Mouse (Mus musculus): ENCODE measurements around the gene Nt5e. TPM values are rescaled to one million over a fixed set of nuclear protein-coding genes. Genes with fewer than 3 reads are reported as not detected.
"Not testable (repeated sequence)": the region's sequence is repeated elsewhere in the genome, so short reads cannot be mapped to it uniquely, and the experiment has no call there.

The Nt5e gene
- polyA plus RNA-seq (2015; fragmentation: Nextera tagmentation; extraction: Ambion mirVana), result 3.4 and 3.6 TPM in 2 replicates

DNA sequence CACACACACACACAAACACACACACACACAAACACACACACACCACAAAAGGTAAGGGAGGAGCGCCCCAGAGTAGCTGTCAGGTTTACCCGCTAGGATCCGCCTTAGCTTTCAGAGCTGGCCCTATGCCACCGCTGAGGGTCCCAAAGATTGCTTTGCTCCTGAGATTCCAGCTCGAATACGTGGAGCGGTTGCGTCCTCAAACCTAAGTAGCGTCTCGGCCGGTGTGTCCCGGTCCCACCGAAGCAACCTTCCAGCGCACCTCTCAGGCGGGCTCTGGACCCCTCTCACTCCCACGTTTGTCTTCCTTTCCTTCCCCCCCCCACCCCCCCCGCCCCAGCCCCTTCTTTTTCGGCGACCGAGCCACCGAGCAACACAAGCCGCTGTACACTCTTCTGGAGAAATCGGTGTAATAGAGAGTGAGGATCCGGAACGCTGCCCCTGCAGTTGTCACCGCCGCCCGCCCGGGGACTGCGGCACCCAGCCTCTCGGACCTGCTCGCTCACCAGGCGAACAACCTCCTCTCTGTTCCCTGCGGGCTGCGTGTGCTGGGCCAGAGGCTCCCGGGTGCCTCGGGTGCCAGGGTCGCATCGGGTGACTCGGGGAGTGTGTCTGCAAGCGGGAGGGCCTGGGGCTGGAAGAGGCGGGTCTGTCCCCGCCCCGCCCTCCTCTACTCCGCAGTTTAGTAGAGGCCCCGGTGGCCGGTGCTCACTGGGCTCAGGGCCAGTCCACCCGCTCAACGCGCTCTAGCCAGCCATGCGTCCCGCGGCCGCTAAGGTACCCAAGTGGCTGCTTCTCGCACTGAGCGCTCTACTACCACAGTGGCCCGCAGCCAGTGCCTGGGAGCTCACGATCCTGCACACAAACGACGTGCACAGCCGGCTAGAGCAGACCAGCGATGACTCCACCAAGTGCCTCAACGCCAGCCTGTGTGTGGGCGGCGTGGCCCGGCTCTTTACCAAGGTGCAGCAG, at the start of gene Nt5e:
TSS of gene Nt5e (plus strand) at position 268 of the 972 bp plus-strand sequence.
- H3K27ac ChIP-seq, result no peak within 1 kb of the TSS
- H3K27me3 ChIP-seq, result peaks cover 20% of the 10 kb centered on the region; the same call in 1 of the 2 replicates
- H3K36me3 ChIP-seq, result no peaks in the 10 kb centered on the region
- H3K4me3 ChIP-seq, result peak within 1 kb of the TSS; percentile 55
- H3K4me1 ChIP-seq, result peaks cover 8% of the 10 kb centered on the region; the same call in 1 of the 2 replicates
- WGBS, result under 1% methylated on average over 65 of the region's 66 CpGs
- peak within 1 kb of the TSS; percentile 46; the same call in 1 of the 2 replicates for H3K9ac ChIP-seq
- no peaks in the 10 kb centered on the region for H3K9me3 ChIP-seq
- H3K4me2 ChIP-seq, result peak within 1 kb of the TSS; percentile 98
- ATAC-seq (ENCODE audit: borderline replicate concordance, extremely low read depth, low FRiP score, low TSS enrichment), result peak; percentile 90

GRCm38 (mm10) chr9:88277588-88277987, 49.4 kb upstream of the Nt5e start:
- 61% methylated on average over 4 of the region's 4 CpGs for WGBS
- no peak overlapping the region for H3K27ac ChIP-seq
- no peak overlapping the region for H3K4me3 ChIP-seq
- no peak overlapping the region for H3K4me2 ChIP-seq
- ATAC-seq (ENCODE audit: borderline replicate concordance, extremely low read depth, low FRiP score, low TSS enrichment), result no peak
- H3K9me3 ChIP-seq, result no peaks in the 10 kb centered on the region
- no peaks in the 10 kb centered on the region for H3K4me1 ChIP-seq
- H3K27me3 ChIP-seq, result no peaks in the 10 kb centered on the region
- no peak overlapping the region for H3K9ac ChIP-seq
- no peaks in the 10 kb centered on the region for H3K36me3 ChIP-seq

DNA sequence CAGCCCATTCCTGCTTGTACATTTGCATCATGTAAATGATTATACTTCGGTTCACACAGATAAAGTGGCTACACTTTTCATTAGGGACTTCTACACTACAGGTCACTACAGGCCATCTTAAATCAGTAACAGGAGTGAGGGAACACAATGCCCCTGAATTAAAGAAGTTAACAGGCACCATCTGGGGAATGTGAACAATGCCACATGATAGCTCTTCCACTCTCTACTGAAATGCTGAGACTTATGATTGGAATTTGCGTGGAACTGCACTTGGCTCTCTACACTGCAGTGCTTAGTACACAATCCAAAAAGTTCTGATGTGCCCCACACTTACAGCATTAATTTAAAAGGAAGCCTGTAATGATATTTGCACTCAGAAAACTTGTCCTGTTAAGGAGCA, 47.3 kb upstream of the Nt5e start:
- no peak for ATAC-seq (ENCODE audit: borderline replicate concordance, extremely low read depth, low FRiP score, low TSS enrichment)
- WGBS, result 58% methylated on average over 2 of the region's 2 CpGs
- no peak overlapping the region for H3K27ac ChIP-seq
- no peaks in the 10 kb centered on the region for H3K36me3 ChIP-seq
- H3K9me3 ChIP-seq, result no peaks in the 10 kb centered on the region
- H3K4me1 ChIP-seq, result no peaks in the 10 kb centered on the region
- no peak overlapping the region for H3K9ac ChIP-seq
- H3K4me2 ChIP-seq, result no peak overlapping the region
- no peak overlapping the region for H3K4me3 ChIP-seq
- H3K27me3 ChIP-seq, result no peaks in the 10 kb centered on the region

GRCm38 (mm10) chr9:88289568-88290168, 37.3 kb upstream of the Nt5e start:
- Histone ChIP-seq H3K27ac (no peak overlapping the region), H3K4me2 (no peak overlapping the region), H3K4me3 (no peak overlapping the region), H3K36me3 (no peaks in the 10 kb centered on the region), H3K4me1 (no peaks in the 10 kb centered on the region), H3K9me3 (no peaks in the 10 kb centered on the region), H3K27me3 (no peaks in the 10 kb centered on the region), H3K9ac (no peak overlapping the region)
- no peak for ATAC-seq (ENCODE audit: borderline replicate concordance, extremely low read depth, low FRiP score, low TSS enrichment)
- WGBS, result 70% methylated on average over 7 of the region's 7 CpGs

DNA sequence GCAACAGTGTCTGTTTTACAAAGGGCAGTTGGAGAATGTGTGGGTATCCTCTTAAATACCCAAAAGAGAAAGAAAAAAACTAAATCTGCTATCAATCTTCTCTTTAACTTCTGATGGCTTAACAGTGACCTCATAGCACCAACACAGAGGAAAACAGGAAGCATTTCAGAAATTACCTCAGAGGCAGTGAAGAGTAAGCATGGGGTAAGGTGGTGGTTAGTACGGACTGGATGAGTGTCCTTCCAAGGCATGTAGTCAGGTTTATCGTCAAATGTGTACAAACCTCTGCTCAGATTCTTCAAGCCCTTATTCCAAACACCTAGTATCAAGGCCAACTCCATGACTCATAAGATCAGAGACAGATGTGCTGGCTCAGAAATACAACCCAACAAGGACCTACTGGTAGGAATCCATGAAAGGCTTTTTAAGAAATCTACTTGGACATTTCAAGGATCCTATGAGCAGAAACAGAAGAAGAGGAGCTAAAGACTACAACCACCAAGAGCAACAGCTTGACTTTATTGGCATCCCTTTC, 34.1 kb upstream of the Nt5e start:
- 84% methylated on average over 2 of the region's 2 CpGs for WGBS
- H3K9ac ChIP-seq, result no peak overlapping the region
- no peak overlapping the region for H3K4me2 ChIP-seq
- no peaks in the 10 kb centered on the region for H3K36me3 ChIP-seq
- H3K4me3 ChIP-seq, result no peak overlapping the region
- H3K27me3 ChIP-seq, result no peaks in the 10 kb centered on the region
- no peaks in the 10 kb centered on the region for H3K9me3 ChIP-seq
- H3K27ac ChIP-seq, result no peak overlapping the region
- H3K4me1 ChIP-seq, result no peaks in the 10 kb centered on the region
- ATAC-seq (ENCODE audit: borderline replicate concordance, extremely low read depth, low FRiP score, low TSS enrichment), result no peak

DNA sequence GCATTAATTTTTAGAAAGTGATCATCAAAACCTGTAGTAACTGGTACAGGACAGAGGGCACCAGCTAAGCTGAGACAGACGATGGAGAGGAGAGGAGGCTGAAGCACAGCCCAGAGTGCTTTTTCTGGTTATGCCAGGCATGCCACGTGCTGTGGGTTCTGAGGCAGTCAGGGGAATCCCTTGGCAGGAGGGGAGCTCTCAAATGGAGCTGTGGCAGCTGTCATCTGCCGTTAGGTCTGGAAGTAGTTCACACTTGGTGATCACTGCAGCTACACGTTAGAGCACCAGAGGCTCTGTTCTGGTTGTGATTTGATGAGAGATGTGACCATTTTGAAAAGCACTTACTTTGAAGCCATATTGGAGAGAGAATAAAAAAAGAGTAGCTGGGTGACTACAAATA, 31.2 kb upstream of the Nt5e start:
- Histone ChIP-seq H3K4me3 (no peak overlapping the region), H3K9me3 (no peaks in the 10 kb centered on the region), H3K4me1 (no peaks in the 10 kb centered on the region), H3K9ac (no peak overlapping the region), H3K4me2 (no peak overlapping the region), H3K27ac (no peak overlapping the region), H3K36me3 (no peaks in the 10 kb centered on the region), H3K27me3 (no peaks in the 10 kb centered on the region)
- WGBS, result 54% methylated on average over 4 of the region's 4 CpGs
- no peak for ATAC-seq (ENCODE audit: borderline replicate concordance, extremely low read depth, low FRiP score, low TSS enrichment)

- Histone ChIP-seq H3K9ac (no peak overlapping the region), H3K4me3 (no peak overlapping the region), H3K36me3 (no peaks in the 10 kb centered on the region), H3K4me1 (no peaks in the 10 kb centered on the region), H3K9me3 (no peaks in the 10 kb centered on the region), H3K27me3 (no peaks in the 10 kb centered on the region), H3K4me2 (no peak overlapping the region), H3K27ac (no peak overlapping the region)
- ATAC-seq (ENCODE audit: borderline replicate concordance, extremely low read depth, low FRiP score, low TSS enrichment), result no peak
- 59% methylated on average over 5 of the region's 5 CpGs for WGBS
These were observed 30.7 kb upstream of the Nt5e start for GRCm38 (mm10) chr9:88296321-88296720.

DNA sequence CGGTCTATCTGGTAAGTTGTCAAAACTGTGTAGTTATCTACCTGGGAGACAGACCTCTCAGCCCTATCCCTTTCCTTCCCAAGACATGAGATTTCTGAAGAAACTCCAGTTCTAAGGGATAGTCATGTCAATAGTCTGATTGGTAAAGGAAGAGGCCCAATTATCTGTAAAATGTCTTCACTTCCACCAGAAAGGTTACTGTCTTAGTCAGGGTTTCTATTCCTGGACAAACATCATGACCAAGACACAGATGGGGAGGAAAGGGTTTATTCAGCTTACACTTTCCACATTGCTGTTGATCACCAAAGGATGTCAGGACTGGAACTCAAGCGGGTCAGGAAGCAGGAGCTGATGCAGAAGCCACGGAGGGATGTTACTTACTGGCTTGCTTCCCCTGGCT, 29.8 kb upstream of the Nt5e start:
- not testable (repeated sequence) for H3K27ac ChIP-seq; H3K4me1 ChIP-seq; H3K27me3 ChIP-seq; H3K4me2 ChIP-seq; H3K9me3 ChIP-seq; ATAC-seq (ENCODE audit: borderline replicate concordance, extremely low read depth, low FRiP score, low TSS enrichment); H3K4me3 ChIP-seq; H3K36me3 ChIP-seq; H3K9ac ChIP-seq
- WGBS, result 82% methylated on average over 3 of the region's 3 CpGs

- no peak overlapping the region for H3K4me2 ChIP-seq
- H3K27me3 ChIP-seq, result no peaks in the 10 kb centered on the region
- no peak overlapping the region for H3K9ac ChIP-seq
- no peak overlapping the region for H3K4me3 ChIP-seq
- ATAC-seq (ENCODE audit: borderline replicate concordance, extremely low read depth, low FRiP score, low TSS enrichment), result no peak
- no peaks in the 10 kb centered on the region for H3K36me3 ChIP-seq
- H3K27ac ChIP-seq, result no peak overlapping the region
- no peaks in the 10 kb centered on the region for H3K4me1 ChIP-seq
- 58% methylated on average over 8 of the region's 8 CpGs for WGBS
- H3K9me3 ChIP-seq, result no peaks in the 10 kb centered on the region
These were observed 28.9 kb upstream of the Nt5e start for GRCm38 (mm10) chr9:88297871-88298658.

DNA sequence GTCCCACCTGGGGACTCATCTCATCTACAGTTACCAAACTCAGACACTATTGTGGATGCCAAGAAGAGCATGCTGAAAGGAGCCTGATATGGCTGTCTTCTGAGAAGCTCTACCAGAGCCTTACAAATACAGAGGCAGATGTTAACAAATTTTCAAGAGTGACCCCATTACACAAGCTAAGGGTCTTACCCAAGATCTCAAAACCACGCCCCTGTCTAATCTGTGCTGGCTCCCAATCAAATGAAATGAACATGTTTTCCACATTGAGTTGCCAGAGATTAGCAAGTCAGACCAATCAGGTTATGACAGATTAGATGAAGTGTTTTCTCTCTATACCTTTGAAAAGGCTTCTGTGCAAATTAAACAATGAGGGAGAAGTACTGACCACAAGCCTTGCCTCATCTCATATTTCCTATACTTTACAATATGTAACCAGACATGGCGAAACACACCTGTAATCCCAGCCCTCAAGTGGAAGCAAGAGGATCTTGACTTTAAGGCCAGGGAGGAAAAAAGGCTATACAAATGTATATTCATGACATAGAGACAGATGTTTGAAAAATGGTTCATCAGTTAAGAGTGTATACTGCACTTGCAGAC, 19.9 kb upstream of the Nt5e start:
- Histone ChIP-seq H3K9ac (no peak overlapping the region), H3K4me3 (no peak overlapping the region), H3K4me1 (no peaks in the 10 kb centered on the region), H3K27me3 (no peaks in the 10 kb centered on the region), H3K4me2 (no peak overlapping the region), H3K27ac (no peak overlapping the region), H3K9me3 (no peaks in the 10 kb centered on the region), H3K36me3 (no peaks in the 10 kb centered on the region)
- no peak for ATAC-seq (ENCODE audit: borderline replicate concordance, extremely low read depth, low FRiP score, low TSS enrichment)
- WGBS, result 71% methylated on average over 2 of the region's 2 CpGs

- WGBS, result 33% methylated on average over 1 of the region's 1 CpGs
- H3K36me3 ChIP-seq, result no peaks in the 10 kb centered on the region
- no peak overlapping the region for H3K27ac ChIP-seq
- ATAC-seq (ENCODE audit: borderline replicate concordance, extremely low read depth, low FRiP score, low TSS enrichment), result no peak
- H3K27me3 ChIP-seq, result no peaks in the 10 kb centered on the region
- H3K4me2 ChIP-seq, result no peak overlapping the region
- no peak overlapping the region for H3K4me3 ChIP-seq
- no peaks in the 10 kb centered on the region for H3K4me1 ChIP-seq
- H3K9me3 ChIP-seq, result no peaks in the 10 kb centered on the region
- H3K9ac ChIP-seq, result no peak overlapping the region
These were observed 17.9 kb upstream of the Nt5e start for GRCm38 (mm10) chr9:88309127-88309526.
